Mouse (Mus musculus): ENCODE measurements around the gene Nme7.

Gene Nme7

GRCm38 (mm10) chr1:164303821-164304220, at the start of gene Nme7:
Nme7 (plus strand) TSS chr1:164304121.
- in situ Hi-C loops (cut with MseI, MboI): no loop called here

GRCm38 (mm10) chr1:164254836-164255235, 49.1 kb upstream of the Nme7 start:
- in situ Hi-C loops (cut with MseI, MboI): no loop called here

GRCm38 (mm10) chr1:164260171-164261028, 43.5 kb upstream of the Nme7 start:
- in situ Hi-C loops (cut with MseI, MboI): no loop called here

- in situ Hi-C loops (cut with MseI, MboI): no loop called here
These were observed 42.4 kb upstream of the Nme7 start for GRCm38 (mm10) chr1:164261553-164261952.

DNA sequence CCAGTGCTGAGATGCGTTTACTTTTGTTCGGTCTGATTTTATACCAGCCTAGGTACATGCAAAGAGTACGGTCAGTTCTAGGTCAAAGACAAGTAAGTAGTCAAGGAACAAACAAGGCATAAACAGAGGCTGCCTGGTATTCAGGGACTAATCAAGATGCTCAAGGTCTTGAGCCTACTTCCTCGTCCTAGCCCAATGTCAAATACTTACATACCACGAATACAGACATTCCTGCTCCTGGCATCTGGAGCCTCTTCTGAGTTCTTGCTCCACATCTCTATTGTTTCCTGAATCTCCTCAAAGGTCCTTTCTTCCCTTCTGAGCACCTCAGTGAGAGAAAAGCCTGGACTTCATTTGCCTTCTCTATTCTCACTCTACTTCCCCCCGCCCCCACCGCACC, 33.0 kb upstream of the Nme7 start:
- in situ Hi-C loops (cut with MseI, MboI): no loop called here

- in situ Hi-C loops (cut with MseI, MboI): no loop called here
These were observed 30.3 kb upstream of the Nme7 start for GRCm38 (mm10) chr1:164273659-164274058.

DNA sequence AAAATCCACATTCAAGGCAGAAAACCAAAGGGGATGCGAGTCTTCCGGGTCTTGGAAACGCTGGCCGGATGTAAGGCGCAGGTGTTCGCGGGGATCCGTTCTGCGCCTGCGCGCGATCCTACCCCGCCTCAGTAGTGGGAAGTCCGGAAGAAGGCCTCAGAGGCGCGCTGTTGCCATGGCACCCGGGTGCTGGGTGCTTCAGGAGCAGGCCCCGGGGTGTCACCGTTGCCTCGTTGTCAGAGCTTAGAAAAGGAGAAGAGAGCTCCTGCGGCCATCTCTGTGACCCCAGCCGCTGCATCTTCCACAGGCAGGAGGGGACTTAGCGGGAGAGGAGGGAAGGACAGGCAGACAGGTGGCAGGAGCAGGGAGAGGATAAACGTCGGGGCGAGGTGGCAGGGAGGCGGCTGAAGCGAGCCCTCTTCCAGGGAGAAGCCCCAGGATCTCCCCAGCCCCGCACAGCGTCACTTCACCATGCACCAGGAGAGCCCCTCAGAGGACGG, 28.4 kb upstream of the Nme7 start, which contains the start of gene Ccdc181:
Gene Ccdc181 (plus strand): TSS at position 131 of the 500 bp plus-strand sequence.
- in situ Hi-C loops (cut with MseI, MboI): no loop called here

GRCm38 (mm10) chr1:164276552-164276951, 27.4 kb upstream of the Nme7 start:
- in situ Hi-C loops (cut with MseI, MboI): no loop called here

DNA sequence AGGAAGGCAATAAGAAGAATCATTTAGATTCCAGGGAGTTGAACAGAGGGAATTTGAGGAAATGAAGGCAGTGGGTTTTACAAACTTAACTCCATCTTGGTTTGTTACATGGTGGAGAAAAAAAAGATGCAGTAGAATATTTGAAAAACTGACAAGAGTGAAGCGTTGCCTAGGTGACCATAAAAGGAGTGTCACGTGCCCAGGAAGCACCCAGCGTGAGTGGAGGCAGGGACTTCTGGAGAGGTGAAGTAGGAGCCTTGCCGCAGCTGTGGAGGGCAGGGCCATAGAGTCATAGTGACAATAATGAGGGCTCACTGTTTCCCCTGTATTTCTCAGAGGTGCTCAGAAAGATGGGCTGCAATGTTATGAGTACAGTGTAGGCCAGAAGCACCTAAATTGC, 24.6 kb upstream of the Nme7 start:
- in situ Hi-C loops (cut with MseI, MboI): no loop called here

DNA sequence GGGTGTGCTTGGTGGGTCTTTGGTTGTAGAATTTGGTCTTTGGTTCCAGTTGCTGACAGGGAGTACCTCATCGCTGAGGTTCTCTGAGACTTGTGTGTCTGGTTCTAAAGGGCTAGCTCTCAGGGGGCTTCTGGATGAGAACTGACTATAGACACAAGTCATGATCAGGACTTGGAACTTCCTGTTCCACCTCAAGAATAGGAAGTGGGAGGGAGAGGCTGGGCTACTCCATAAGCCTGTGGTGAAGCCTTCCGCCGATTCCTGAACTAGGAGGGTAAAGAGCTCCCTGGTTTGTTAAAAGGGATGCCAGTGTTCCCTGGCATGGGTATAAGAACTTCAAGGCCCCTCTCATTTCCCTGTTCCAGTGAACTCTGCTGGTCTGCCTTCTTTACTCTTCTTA, 19.9 kb upstream of the Nme7 start:
- in situ Hi-C loops (cut with MseI, MboI): no loop called here

DNA sequence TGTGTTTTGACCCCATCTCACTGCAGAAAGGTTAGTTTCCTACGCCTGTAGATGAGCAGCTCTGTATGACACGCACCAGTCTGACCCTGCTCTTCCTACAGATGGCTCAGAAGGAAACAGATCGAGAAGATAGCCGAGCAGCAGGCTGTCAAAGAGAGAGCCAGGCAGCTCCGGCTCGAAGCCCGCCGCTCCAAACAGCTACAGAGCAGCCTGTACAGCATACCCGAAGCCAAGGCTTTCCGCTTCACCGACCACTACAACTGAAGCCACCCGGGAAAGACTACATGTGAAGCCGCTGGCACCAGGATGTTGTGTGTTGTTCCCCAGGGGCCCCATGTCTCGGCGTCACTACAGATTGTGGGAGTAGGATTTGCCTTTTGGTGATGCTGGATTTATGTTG, 16.5 kb upstream of the Nme7 start:
- in situ Hi-C loops (cut with MseI, MboI): no loop called here

GRCm38 (mm10) chr1:164292040-164292439, 11.9 kb upstream of the Nme7 start:
- in situ Hi-C loops (cut with MseI, MboI): no loop called here

GRCm38 (mm10) chr1:164294071-164294470, 9.8 kb upstream of the Nme7 start:
- in situ Hi-C loops (cut with MseI, MboI): no loop called here

GRCm38 (mm10) chr1:164296473-164296872, 7.4 kb upstream of the Nme7 start:
- in situ Hi-C loops (cut with MseI, MboI): no loop called here

GRCm38 (mm10) chr1:164301949-164302348, 2.0 kb upstream of the Nme7 start:
- in situ Hi-C loops (cut with MseI, MboI): no loop called here

DNA sequence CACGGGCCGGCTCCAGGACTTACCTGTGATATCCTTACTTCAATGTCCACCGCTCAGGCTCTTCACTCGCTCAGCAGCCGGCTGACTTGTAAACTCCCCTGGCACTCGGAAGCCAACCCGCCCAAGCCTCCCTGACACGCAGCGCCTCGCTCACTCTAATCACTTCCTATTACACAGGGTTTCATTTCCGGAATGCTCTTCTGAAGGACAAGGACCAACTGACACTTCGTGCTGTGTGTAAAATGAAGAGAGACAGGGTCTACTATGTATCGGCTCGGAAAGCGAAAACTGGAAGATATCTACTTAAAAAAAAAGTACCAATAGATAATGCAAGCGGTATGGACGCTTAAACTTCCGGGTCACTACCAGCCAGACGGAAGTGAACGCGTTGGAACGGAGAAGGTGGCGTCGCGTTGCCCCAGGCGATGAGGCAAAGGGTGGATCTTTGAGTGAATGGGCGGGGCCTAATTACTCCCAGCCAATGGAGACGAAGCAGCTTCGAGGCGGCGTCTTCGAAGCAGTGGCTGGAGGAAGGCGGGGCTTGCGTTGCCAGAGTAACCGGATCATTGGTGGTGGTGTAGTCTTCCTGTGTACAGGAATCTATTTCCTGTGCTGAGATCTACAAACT, 3.3 kb downstream of the Nme7 start, which contains the start of gene Blzf1:
Gene Blzf1 (minus strand): TSS at position 366 of the 628 bp plus-strand sequence.
- in situ Hi-C loops (cut with MseI, MboI): no loop called here

GRCm38 (mm10) chr1:164307922-164308321, 4.0 kb downstream of the Nme7 start:
- in situ Hi-C loops (cut with MseI, MboI): no loop called here

DNA sequence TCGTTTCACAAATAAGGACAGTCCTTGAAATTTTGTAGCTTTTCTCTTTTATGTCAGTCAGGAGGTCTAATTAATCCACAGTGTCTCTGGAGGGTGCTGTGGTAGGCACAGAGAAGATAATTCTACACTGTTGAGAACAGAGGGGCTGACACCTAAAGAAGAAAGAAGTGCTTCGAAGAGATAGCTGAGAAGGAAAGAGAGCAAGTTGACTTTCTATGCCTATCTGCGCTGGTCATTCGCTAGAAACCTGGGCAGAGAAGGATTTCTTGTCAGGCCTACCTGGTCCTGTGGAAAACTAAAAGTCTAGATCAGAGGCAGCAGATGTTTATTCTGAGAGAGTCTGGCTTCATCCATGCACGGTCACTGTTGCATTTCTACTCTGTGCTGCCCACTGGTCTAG, 10.2 kb downstream of the Nme7 start:
- in situ Hi-C loops (cut with MseI, MboI): no loop called here

DNA sequence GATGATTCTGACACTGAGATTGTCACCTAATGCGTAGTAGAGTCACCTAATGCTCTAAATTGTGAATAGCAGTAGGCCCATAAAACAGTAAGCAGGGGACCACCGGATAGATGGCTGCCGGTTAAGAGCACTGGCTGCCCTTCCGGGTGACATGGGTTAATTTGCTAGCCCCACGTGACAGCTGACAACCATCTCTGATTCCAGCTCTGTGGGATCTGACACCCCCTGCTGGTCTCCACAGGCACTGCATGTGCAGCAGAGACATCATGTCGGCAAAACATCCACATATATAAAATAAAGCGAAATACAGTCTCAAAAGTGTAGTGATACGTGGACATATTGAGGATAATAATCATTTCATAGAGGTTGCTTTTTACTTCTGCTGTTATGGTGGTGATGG, 11.3 kb downstream of the Nme7 start:
- in situ Hi-C loops (cut with MseI, MboI): no loop called here

DNA sequence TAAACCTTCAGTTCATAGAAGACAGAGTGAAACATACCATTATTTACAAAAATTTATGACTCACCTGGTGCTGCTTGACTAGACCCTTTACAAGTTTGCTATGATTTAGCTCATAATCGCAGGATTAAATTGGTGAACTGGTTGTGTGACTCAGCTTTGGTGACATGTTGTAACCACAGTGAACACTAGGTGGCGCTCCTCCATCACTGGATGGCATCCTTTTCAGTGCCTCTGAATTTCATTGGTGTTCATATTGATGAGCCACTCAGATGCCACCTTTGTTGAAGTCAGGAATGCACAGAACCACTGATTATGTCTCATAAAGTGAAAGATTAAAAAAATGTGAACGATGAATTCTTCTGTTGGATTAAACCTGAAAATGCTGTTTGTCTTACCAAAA, 12.8 kb downstream of the Nme7 start:
- in situ Hi-C loops (cut with MseI, MboI): no loop called here

GRCm38 (mm10) chr1:164317261-164317660, 13.3 kb downstream of the Nme7 start:
- in situ Hi-C loops (cut with MseI, MboI): no loop called here

DNA sequence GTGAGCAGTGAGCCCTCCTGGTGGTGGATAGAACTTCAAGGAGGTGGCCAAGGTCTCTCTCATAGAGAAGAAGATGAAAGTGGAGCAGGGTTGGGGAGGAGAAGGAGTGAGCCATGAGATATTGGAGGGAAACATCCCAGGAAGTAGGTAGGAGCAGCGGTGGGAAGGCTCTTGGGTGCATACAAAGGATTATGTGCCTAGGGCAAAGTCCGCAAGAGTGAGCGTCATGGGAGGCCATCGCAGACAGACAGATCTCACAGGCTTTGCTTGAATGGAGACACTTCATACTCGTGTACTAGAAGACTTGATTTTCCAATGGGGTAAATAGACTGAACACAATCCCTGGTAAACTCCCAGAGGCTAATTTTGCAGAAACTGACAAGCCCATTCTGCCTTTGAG, 14.6 kb downstream of the Nme7 start:
- in situ Hi-C loops (cut with MseI, MboI): no loop called here
